Mouse (Mus musculus) thymus, adult 2 months (tissue): ENCODE results near the gene Nalcn. TPM values are rescaled to one million over a fixed set of nuclear protein-coding genes. Genes with fewer than 3 reads are reported as not detected.

Source experiments
- DNase-seq: peaks from one replicate; pipeline ENCODE4 v3.0.0; 2021
- H3K27ac ChIP-seq: fragments of 200-500 bp; 2 replicates; pipeline ENCODE4 v1.5.1; 2012; ENCODE audit warnings: low read length, control low read depth; ENCODE audit not compliant: control insufficient read depth, insufficient read depth
- H3K27me3 ChIP-seq: fragments of 200-500 bp; 2 replicates; pipeline ENCODE4 v1.6.1; 2012; ENCODE audit warnings: mild to moderate bottlenecking, low read length, moderate library complexity, mixed read lengths; ENCODE audit not compliant: control insufficient read depth, insufficient read depth
- H3K36me3 ChIP-seq: fragments of 200-500 bp; 2 replicates; pipeline ENCODE4 v1.6.1; 2012; ENCODE audit warnings: mild to moderate bottlenecking, low read length, moderate library complexity; ENCODE audit not compliant: control insufficient read depth, insufficient read depth
- H3K4me1 ChIP-seq: fragments of 200-500 bp; replicated peaks from 2 replicates; pipeline ENCODE4 v1.6.1; 2012; ENCODE audit warnings: low read length; ENCODE audit not compliant: control insufficient read depth, insufficient read depth
- H3K4me3 ChIP-seq: fragments of 200-500 bp; 2 replicates; pipeline ENCODE4 v1.5.1; 2012; ENCODE audit warnings: mild to moderate bottlenecking, low read length, control low read depth, moderate library complexity; ENCODE audit not compliant: control insufficient read depth, insufficient read depth
- CTCF ChIP-seq: fragments of 200-500 bp; IDR thresholded peaks from 2 replicates; pipeline ENCODE4 v1.5.1; 2012; ENCODE audit warnings: mild to moderate bottlenecking, control low read depth, low read length, moderate library complexity, borderline replicate concordance; ENCODE audit not compliant: control insufficient read depth, poor library complexity, insufficient read depth; ENCODE audit errors: extremely low read depth
- POLR2A ChIP-seq: fragments of 200-500 bp; IDR thresholded peaks from 2 replicates; pipeline ENCODE4 v1.6.1; 2012; ENCODE audit warnings: mild to moderate bottlenecking, low read length, control low read depth, moderate library complexity; ENCODE audit not compliant: control insufficient read depth, poor library complexity, insufficient read depth; ENCODE audit errors: extremely low read depth
- WGBS: fragments of 180-500 bp; shearing (Covaris S2); methylation state at CpG from one replicate; pipeline ENCODE4 v1.1.7; 2018; 5-methylcytosine and 5-hydroxymethylcytosine counted together
- polyA plus RNA-seq: library from polyadenylated mRNA; depleted of rRNA; stranded (reverse); fragments of >200 nt; gene quantifications from 2 replicates; pipeline ENCODE4 v1.2.3, GENCODE M21; 2012

Gene Nalcn
- polyA plus RNA-seq, 1 experiment, result 0.13 TPM

DNA sequence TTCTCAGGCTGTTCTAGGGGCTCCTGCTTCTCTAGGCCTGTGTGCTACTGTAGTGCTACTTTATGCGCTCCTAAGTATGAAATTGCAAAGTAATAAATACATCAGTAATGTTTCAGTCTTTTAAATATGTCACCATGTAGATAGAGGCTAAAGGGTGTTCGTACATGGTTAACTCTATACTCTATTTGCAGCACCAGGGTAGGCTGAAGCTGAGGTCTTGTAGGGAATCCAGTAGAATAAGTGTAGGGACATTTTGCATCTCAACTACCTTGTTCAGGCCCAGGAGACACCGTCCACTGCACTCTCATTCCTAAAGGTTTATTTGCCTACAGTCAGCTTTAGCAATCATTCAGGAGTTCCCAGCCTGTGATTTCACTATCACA, 227 bp upstream of the Nalcn start:
- no peak overlapping the region for H3K4me3 ChIP-seq
- no peak overlapping the region for H3K27ac ChIP-seq
- TF ChIP-seq CTCF, result no peak
- TF ChIP-seq POLR2A, result no peak
- DNase-seq, result no peak
- no peaks in the 10 kb centered on the region for H3K36me3 ChIP-seq
- no peaks in the 10 kb centered on the region for H3K27me3 ChIP-seq
- WGBS, result 73% methylated on average over 3 of the region's 3 CpGs
- H3K4me1 ChIP-seq, result no peaks in the 10 kb centered on the region

DNA sequence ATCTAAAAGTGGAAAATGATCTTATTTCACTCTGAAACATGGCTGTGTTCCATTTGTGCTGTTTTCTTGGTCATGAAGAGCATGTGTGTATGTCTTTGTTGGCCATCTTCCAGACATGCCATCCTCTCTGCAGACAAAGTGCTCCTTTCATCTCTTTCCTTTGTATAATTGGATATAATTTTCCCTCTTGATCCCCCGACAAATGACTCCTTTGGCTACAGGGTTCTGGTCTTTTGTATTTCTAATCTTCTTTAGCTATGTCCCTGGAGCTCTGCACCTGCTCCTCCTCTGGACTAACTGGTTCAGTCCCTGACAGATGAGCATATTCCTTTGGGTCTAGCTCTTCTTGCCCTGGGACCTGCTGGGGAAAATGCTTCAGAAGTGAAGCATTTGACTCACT, 4.0 kb downstream of the Nalcn start:
- no peak overlapping the region for H3K27ac ChIP-seq
- no peaks in the 10 kb centered on the region for H3K27me3 ChIP-seq
- DNase-seq, result no peak
- H3K4me3 ChIP-seq, result no peak overlapping the region
- no peaks in the 10 kb centered on the region for H3K4me1 ChIP-seq
- TF ChIP-seq POLR2A (no peak), CTCF (no peak)
- no peaks in the 10 kb centered on the region for H3K36me3 ChIP-seq
- 86% methylated on average over 1 of the region's 1 CpGs for WGBS

DNA sequence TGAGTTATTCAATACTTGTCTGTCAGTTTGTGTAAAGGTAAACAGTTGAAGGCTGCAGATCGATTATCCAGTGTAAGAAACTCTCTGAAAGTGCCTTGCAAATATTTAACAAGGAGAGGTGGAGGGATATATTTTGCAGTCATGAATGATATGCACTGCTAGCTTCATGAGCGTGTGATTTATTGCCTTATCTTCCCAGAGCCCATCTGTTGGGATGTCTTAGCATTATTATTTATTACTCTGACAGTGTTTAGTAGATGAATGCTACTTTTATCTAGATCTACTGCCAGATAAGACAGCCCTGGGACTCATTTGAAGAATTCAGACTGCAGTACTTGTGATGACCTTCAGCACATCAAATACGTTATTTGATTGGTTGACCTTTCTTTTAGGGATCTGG, 31.7 kb downstream of the Nalcn start:
- DNase-seq, result no peak
- no peaks in the 10 kb centered on the region for H3K27me3 ChIP-seq
- no peaks in the 10 kb centered on the region for H3K4me1 ChIP-seq
- WGBS, result 80% methylated on average over 3 of the region's 3 CpGs
- no peaks in the 10 kb centered on the region for H3K36me3 ChIP-seq
- no peak for TF ChIP-seq CTCF
- no peak for TF ChIP-seq POLR2A
- no peak overlapping the region for H3K4me3 ChIP-seq
- H3K27ac ChIP-seq, result no peak overlapping the region

DNA sequence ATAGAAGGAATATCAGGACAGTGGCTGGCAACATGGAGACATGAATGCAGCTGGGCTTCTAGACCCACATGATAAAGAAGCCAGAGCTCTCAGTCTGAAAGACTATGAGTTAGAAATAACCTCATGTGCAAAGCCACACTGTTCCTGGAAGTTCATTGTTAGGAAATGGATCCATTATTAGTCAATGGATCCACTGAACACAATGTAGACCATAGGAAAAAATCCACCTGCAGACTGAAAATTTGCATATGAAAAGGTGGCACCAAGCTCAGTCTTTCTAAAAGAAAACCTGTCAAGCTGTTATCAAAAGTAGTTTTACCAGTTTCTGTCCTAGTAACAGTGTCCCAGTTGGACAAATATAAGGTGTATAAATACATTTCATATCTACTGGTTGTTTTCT, 39.5 kb downstream of the Nalcn start:
- no peak for DNase-seq
- Histone ChIP-seq H3K4me3 (no peak overlapping the region), H3K27me3 (no peaks in the 10 kb centered on the region), H3K4me1 (no peaks in the 10 kb centered on the region), H3K27ac (no peak overlapping the region), H3K36me3 (no peaks in the 10 kb centered on the region)
- no peak for TF ChIP-seq POLR2A
- TF ChIP-seq CTCF, result no peak

DNA sequence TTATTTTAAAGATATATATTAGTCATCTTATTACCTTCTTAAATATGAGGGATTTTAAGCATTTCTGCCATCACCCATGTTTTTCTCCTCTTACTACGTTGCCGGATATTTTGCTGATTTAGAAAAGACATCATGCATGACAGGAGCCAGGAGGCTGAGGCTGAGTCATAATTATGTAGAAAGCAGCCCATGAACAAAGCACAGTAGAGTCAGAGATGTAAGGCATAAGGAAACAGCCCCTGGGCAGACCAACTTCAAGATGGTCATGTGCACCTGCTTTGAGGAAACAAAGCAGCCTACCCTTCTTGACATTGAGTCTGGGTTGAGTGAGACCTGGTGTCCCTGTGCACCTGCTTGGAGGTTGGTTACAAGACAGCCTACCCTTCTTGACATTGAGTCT, 44.5 kb downstream of the Nalcn start:
- no peaks in the 10 kb centered on the region for H3K36me3 ChIP-seq
- no peaks in the 10 kb centered on the region for H3K27me3 ChIP-seq
- TF ChIP-seq POLR2A, result no peak
- TF ChIP-seq CTCF, result no peak
- H3K4me1 ChIP-seq, result no peaks in the 10 kb centered on the region
- DNase-seq, result no peak
- H3K4me3 ChIP-seq, result no peak overlapping the region
- no peak overlapping the region for H3K27ac ChIP-seq
- WGBS, result 98% methylated on average over 2 of the region's 2 CpGs

DNA sequence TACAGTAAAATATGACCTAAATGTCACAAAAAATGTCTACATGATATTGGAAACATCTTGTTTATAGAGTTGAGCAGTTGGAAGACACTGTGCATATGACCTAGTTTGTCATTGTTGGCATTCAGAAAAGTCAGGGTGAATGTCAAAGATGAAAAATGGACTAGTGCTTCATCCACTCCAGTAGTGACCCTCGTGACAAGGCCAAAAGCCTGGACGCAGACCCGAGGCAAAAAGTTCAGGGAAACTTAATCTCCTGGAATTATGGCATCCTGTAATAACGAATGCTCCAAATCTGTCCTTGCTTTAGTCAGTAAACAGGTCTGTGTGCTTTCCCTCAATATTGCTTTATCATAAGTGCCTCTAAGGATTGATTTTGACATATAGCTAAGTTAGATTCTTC, 51.6 kb downstream of the Nalcn start:
- Histone ChIP-seq H3K36me3 (no peaks in the 10 kb centered on the region), H3K27me3 (no peaks in the 10 kb centered on the region), H3K4me3 (no peak overlapping the region), H3K4me1 (no peaks in the 10 kb centered on the region), H3K27ac (no peak overlapping the region)
- WGBS, result 88% methylated on average over 4 of the region's 4 CpGs
- TF ChIP-seq POLR2A (no peak), CTCF (no peak)
- DNase-seq, result no peak

DNA sequence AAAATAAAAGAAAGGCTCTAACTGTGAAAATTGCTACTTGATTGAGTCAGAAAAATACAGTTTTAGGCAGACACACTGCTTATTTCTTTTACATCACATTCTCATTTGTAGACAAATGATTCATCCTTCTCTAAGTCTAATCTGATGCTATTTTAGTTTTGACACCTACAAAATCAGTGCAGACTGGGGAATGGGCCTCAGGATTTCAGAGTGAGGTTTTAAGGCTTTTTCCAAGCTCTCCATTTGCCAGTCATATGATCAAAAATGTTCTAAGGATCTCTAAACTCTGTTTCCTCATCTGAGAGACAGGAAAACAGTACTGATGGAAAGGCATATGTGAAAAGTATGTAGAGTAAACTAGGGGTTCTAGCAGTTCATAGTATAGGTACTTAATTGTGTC, 52.0 kb downstream of the Nalcn start:
- Histone ChIP-seq H3K27ac (no peak overlapping the region), H3K4me1 (no peaks in the 10 kb centered on the region), H3K36me3 (no peaks in the 10 kb centered on the region), H3K27me3 (no peaks in the 10 kb centered on the region), H3K4me3 (no peak overlapping the region)
- DNase-seq, result no peak
- TF ChIP-seq CTCF (no peak), POLR2A (no peak)
